Mouse (Mus musculus) embryonic facial prominence, embryonic 13.5 days (tissue): ENCODE results near the gene Kiz. TPM values are rescaled to one million over a fixed set of nuclear protein-coding genes. Genes with fewer than 3 reads are reported as not detected.

Experiments
- ATAC-seq: fragments of 200-750 bp; cut with Nextera tagmentation; 2 replicates; pipeline ENCODE4 v1.8.0; 2017; ENCODE audit warnings: low read depth; ENCODE audit not compliant: insufficient number of reproducible peaks, insufficient read depth, low FRiP score, low TSS enrichment
- H3K27ac ChIP-seq: fragments of 300-500 bp; sonication (generic); 2 replicates; pipeline ENCODE4 v1.5.1; 2015; ENCODE audit warnings: moderate library complexity, mild to moderate bottlenecking, inconsistent platforms
- H3K27me3 ChIP-seq: fragments of 300-500 bp; sonication (generic); 2 replicates; pipeline ENCODE4 v1.6.1; 2015; ENCODE audit warnings: mild to moderate bottlenecking, inconsistent platforms
- H3K36me3 ChIP-seq: fragments of 300-500 bp; sonication (generic); 2 replicates; pipeline ENCODE4 v1.6.1; 2015; ENCODE audit warnings: mild to moderate bottlenecking, inconsistent platforms
- H3K4me1 ChIP-seq: fragments of 300-500 bp; sonication (generic); 2 replicates; pipeline ENCODE4 v1.6.1; 2015; ENCODE audit warnings: inconsistent platforms
- H3K4me2 ChIP-seq: fragments of 300-500 bp; sonication (generic); 2 replicates; pipeline ENCODE4 v1.6.1; 2015; ENCODE audit warnings: moderate library complexity, mild to moderate bottlenecking, inconsistent platforms
- H3K4me3 ChIP-seq: fragments of 300-500 bp; sonication (generic); 2 replicates; pipeline ENCODE4 v1.5.1; 2015; ENCODE audit warnings: mild to moderate bottlenecking, inconsistent platforms
- H3K9ac ChIP-seq: fragments of 300-500 bp; sonication (generic); 2 replicates; pipeline ENCODE4 v1.6.1; 2015; ENCODE audit warnings: mild to moderate bottlenecking, inconsistent platforms
- H3K9me3 ChIP-seq: fragments of 300-500 bp; sonication (generic); 2 replicates; pipeline ENCODE4 v1.6.1; 2016; ENCODE audit warnings: inconsistent platforms
- WGBS: fragments of 180-500 bp; shearing (Covaris S2); methylation state at CpG from one replicate; pipeline ENCODE4 v1.1.7; 2015; ENCODE audit warnings: mixed read lengths; 5-methylcytosine and 5-hydroxymethylcytosine counted together
- polyA plus RNA-seq: library from polyadenylated mRNA; unstranded; fragments of >200 nt; fragmentation: Nextera tagmentation; extraction: Ambion mirVana; gene quantifications from 2 replicates; pipeline ENCODE4 v1.2.1, GENCODE M21; 2015

Gene Kiz
- polyA plus RNA-seq, 1 experiment from 2014 or later = 31.2 TPM

- H3K9ac ChIP-seq = no peak overlapping the region
- no peaks in the 10 kb centered on the region for H3K4me1 ChIP-seq
- ATAC-seq = no peak
- 0 out of 2 replicates have a peak, but pooled peaks cover 3% of the 10 kb centered on the region for H3K36me3 ChIP-seq
- 87% methylated on average over 8 of the region's 8 CpGs for WGBS
- H3K9me3 ChIP-seq = no peaks in the 10 kb centered on the region
- no peak overlapping the region for H3K4me2 ChIP-seq
- no peak overlapping the region for H3K27ac ChIP-seq
- H3K27me3 ChIP-seq = no peaks in the 10 kb centered on the region
- H3K4me3 ChIP-seq = no peak overlapping the region
Measured at GRCm38 (mm10) chr2:146871300-146872269, 15.9 kb downstream of the Kiz start.

GRCm38 (mm10) chr2:146872697-146873096, 17.0 kb downstream of the Kiz start:
- 65% methylated on average over 3 of the region's 3 CpGs for WGBS
- no peak for ATAC-seq

GRCm38 (mm10) chr2:146873881-146874441, 18.3 kb downstream of the Kiz start:
- no peak overlapping the region for H3K4me3 ChIP-seq
- H3K27me3 ChIP-seq = no peaks in the 10 kb centered on the region
- H3K4me2 ChIP-seq = no peak overlapping the region
- no peak for ATAC-seq
- H3K9me3 ChIP-seq = no peaks in the 10 kb centered on the region
- H3K27ac ChIP-seq = no peak overlapping the region
- H3K4me1 ChIP-seq = no peaks in the 10 kb centered on the region
- WGBS = 90% methylated on average over 7 of the region's 7 CpGs
- no peak overlapping the region for H3K9ac ChIP-seq
- 0 out of 2 replicates have a peak, but pooled peaks cover 3% of the 10 kb centered on the region for H3K36me3 ChIP-seq

More at GRCm38 (mm10) chr2:146872697-146873096, 17.0 kb downstream of the Kiz start:
- Histone ChIP-seq H3K9me3 (no peaks in the 10 kb centered on the region), H3K27me3 (no peaks in the 10 kb centered on the region), H3K4me1 (no peaks in the 10 kb centered on the region), H3K4me2 (no peak overlapping the region), H3K27ac (no peak overlapping the region), H3K36me3 (0 out of 2 replicates have a peak, but pooled peaks cover 3% of the 10 kb centered on the region), H3K9ac (no peak overlapping the region), H3K4me3 (no peak overlapping the region)

GRCm38 (mm10) chr2:146877423-146878098, 21.9 kb downstream of the Kiz start:
- Histone ChIP-seq H3K9ac (no peak overlapping the region), H3K27me3 (no peaks in the 10 kb centered on the region), H3K4me1 (no peaks in the 10 kb centered on the region), H3K27ac (no peak overlapping the region), H3K4me3 (no peak overlapping the region), H3K4me2 (no peak overlapping the region), H3K36me3 (0 out of 2 replicates have a peak, but pooled peaks cover 3% of the 10 kb centered on the region), H3K9me3 (no peaks in the 10 kb centered on the region)
- ATAC-seq = no peak
- 90% methylated on average over 1 of the region's 1 CpGs for WGBS

- 96% methylated on average over 4 of the region's 4 CpGs for WGBS
- Histone ChIP-seq H3K9ac (no peak overlapping the region), H3K9me3 (no peaks in the 10 kb centered on the region), H3K27me3 (no peaks in the 10 kb centered on the region), H3K4me1 (no peaks in the 10 kb centered on the region), H3K4me3 (no peak overlapping the region), H3K36me3 (no peaks in the 10 kb centered on the region), H3K27ac (no peak overlapping the region), H3K4me2 (no peak overlapping the region)
- no peak for ATAC-seq
Measured at GRCm38 (mm10) chr2:146881623-146882022, 26.0 kb downstream of the Kiz start.

- H3K27ac ChIP-seq = no peak overlapping the region
- no peaks in the 10 kb centered on the region for H3K4me1 ChIP-seq
- no peak for ATAC-seq
- H3K36me3 ChIP-seq = peaks cover 4% of the 10 kb centered on the region
- WGBS = 68% methylated on average over 8 of the region's 8 CpGs
- H3K27me3 ChIP-seq = no peaks in the 10 kb centered on the region
- H3K4me3 ChIP-seq = no peak overlapping the region
- H3K9ac ChIP-seq = no peak overlapping the region
- H3K4me2 ChIP-seq = no peak overlapping the region
- no peaks in the 10 kb centered on the region for H3K9me3 ChIP-seq
Measured at GRCm38 (mm10) chr2:146884291-146884855, 28.7 kb downstream of the Kiz start.

- Histone ChIP-seq H3K27me3 (no peaks in the 10 kb centered on the region), H3K9me3 (no peaks in the 10 kb centered on the region), H3K4me2 (no peak overlapping the region), H3K36me3 (peaks cover 23% of the 10 kb centered on the region), H3K4me1 (no peaks in the 10 kb centered on the region), H3K27ac (no peak overlapping the region), H3K9ac (no peak overlapping the region), H3K4me3 (no peak overlapping the region)
- no peak for ATAC-seq
- 89% methylated on average over 4 of the region's 4 CpGs for WGBS
Measured at GRCm38 (mm10) chr2:146888786-146889414, 33.2 kb downstream of the Kiz start.

- Histone ChIP-seq H3K4me2 (no peak overlapping the region), H3K27me3 (no peaks in the 10 kb centered on the region), H3K4me1 (no peaks in the 10 kb centered on the region), H3K4me3 (no peak overlapping the region), H3K27ac (no peak overlapping the region), H3K9ac (no peak overlapping the region), H3K9me3 (no peaks in the 10 kb centered on the region), H3K36me3 (0 out of 2 replicates have a peak, but pooled peaks cover 3% of the 10 kb centered on the region)
- ATAC-seq = no peak
Measured at GRCm38 (mm10) chr2:146898977-146899376, 43.3 kb downstream of the Kiz start.

- 83% methylated on average over 3 of the region's 3 CpGs for WGBS
- Histone ChIP-seq H3K4me2 (no peak overlapping the region), H3K9ac (no peak overlapping the region), H3K27me3 (no peaks in the 10 kb centered on the region), H3K36me3 (no peaks in the 10 kb centered on the region), H3K4me3 (no peak overlapping the region), H3K4me1 (peaks cover 10% of the 10 kb centered on the region; the same call in 1 of the 2 replicates), H3K9me3 (no peaks in the 10 kb centered on the region), H3K27ac (no peak overlapping the region)
- ATAC-seq = no peak
Measured at GRCm38 (mm10) chr2:146916085-146916484, 60.4 kb downstream of the Kiz start.

GRCm38 (mm10) chr2:146917770-146918169, 62.1 kb downstream of the Kiz start:
- 88% methylated on average over 3 of the region's 3 CpGs for WGBS
- Histone ChIP-seq H3K27ac (no peak overlapping the region), H3K9ac (no peak overlapping the region), H3K27me3 (no peaks in the 10 kb centered on the region), H3K4me3 (no peak overlapping the region), H3K36me3 (no peaks in the 10 kb centered on the region), H3K4me2 (no peak overlapping the region), H3K4me1 (peaks cover 10% of the 10 kb centered on the region; the same call in 1 of the 2 replicates), H3K9me3 (no peaks in the 10 kb centered on the region)
- ATAC-seq = no peak
